Mouse (Mus musculus) intestine, postnatal 0 days (tissue): ENCODE results near the gene Ebf1. TPM values are rescaled to one million over a fixed set of nuclear protein-coding genes. Genes with fewer than 3 reads are reported as not detected.
A peak's percentile ranks its signal among the peaks of the same experiment; 100 is the strongest.
"Not testable (repeated sequence)": the region's sequence is repeated elsewhere in the genome, so short reads cannot be mapped to it uniquely, and the experiment has no call there.

Experiments used
- ATAC-seq: fragments of 200-750 bp; cut with Nextera tagmentation; 2 replicates; pipeline ENCODE4 v1.8.0; 2017; ENCODE audit warnings: mild to moderate bottlenecking, moderate TSS enrichment, moderate library complexity
- H3K27ac ChIP-seq: fragments of 300-500 bp; sonication (generic); 2 replicates; pipeline ENCODE4 v1.5.1; 2014; ENCODE audit warnings: mild to moderate bottlenecking, low read depth, low read length, moderate library complexity
- H3K27me3 ChIP-seq: fragments of 300-500 bp; sonication (generic); replicated peaks from 2 replicates; pipeline ENCODE4 v1.6.1; 2014; ENCODE audit warnings: low read length, mixed read lengths; ENCODE audit not compliant: control insufficient read depth, insufficient read depth
- H3K36me3 ChIP-seq: fragments of 300-500 bp; sonication (generic); 2 replicates; pipeline ENCODE4 v1.6.1; 2014; ENCODE audit warnings: mild to moderate bottlenecking, moderate library complexity; ENCODE audit not compliant: control insufficient read depth, insufficient read depth
- H3K4me1 ChIP-seq: fragments of 300-500 bp; sonication (generic); replicated peaks from 2 replicates; pipeline ENCODE4 v1.6.1; 2014; ENCODE audit warnings: antibody characterized with exemption, low read length, mixed read lengths; ENCODE audit not compliant: control insufficient read depth, insufficient read depth
- H3K4me2 ChIP-seq: fragments of 300-500 bp; sonication (generic); replicated peaks from 2 replicates; pipeline ENCODE4 v1.6.1; 2014; ENCODE audit warnings: low read depth, mild to moderate bottlenecking, moderate library complexity
- H3K4me3 ChIP-seq: fragments of 300-500 bp; sonication (generic); 2 replicates; pipeline ENCODE4 v1.5.1; 2014; ENCODE audit warnings: low read depth, low read length
- H3K9ac ChIP-seq: fragments of 300-500 bp; sonication (generic); 2 replicates; pipeline ENCODE4 v1.6.1; 2014; ENCODE audit warnings: mild to moderate bottlenecking, low read depth, low read length
- H3K9me3 ChIP-seq: fragments of 300-500 bp; sonication (generic); 2 replicates; pipeline ENCODE4 v1.6.1; 2016; ENCODE audit warnings: mixed run types; ENCODE audit not compliant: control insufficient read depth
- CTCF ChIP-seq: sonication (generic); IDR thresholded peaks from 2 replicates; pipeline ENCODE4 v1.5.1; 2016; ENCODE audit warnings: low read depth, mild to moderate bottlenecking, control low read depth, antibody characterized with exemption, moderate library complexity
- WGBS: fragments of 180-500 bp; shearing (Covaris S2); extraction: QIAGEN DNeasy Blood & Tissue Kit; methylation state at CpG from one replicate; pipeline ENCODE4 v1.1.7; 2014; 5-methylcytosine and 5-hydroxymethylcytosine counted together
- polyA plus RNA-seq: library from polyadenylated mRNA; unstranded; fragments of >200 nt; fragmentation: Nextera tagmentation; extraction: Ambion mirVana; gene quantifications from 2 replicates; pipeline ENCODE4 v1.2.1, GENCODE M21; 2015

Gene Ebf1
- 4.0 and 4.3 TPM in 2 replicates for polyA plus RNA-seq

- peaks cover 89% of the 10 kb centered on the region for H3K27me3 ChIP-seq
- ATAC-seq: peak; percentile 79
- peak within 1 kb of the TSS; percentile 61 for H3K4me2 ChIP-seq
- H3K4me3 ChIP-seq: peak within 1 kb of the TSS; percentile 52
- 1% methylated on average over 31 of the region's 31 CpGs for WGBS
- peak within 1 kb of the TSS; percentile 40; the same call in 1 of the 2 replicates for H3K9ac ChIP-seq
- TF ChIP-seq CTCF: no peak
- no peaks in the 10 kb centered on the region for H3K4me1 ChIP-seq
- H3K9me3 ChIP-seq: no peaks in the 10 kb centered on the region
- H3K36me3 ChIP-seq: no peaks in the 10 kb centered on the region
- peak within 1 kb of the TSS; percentile 50 for H3K27ac ChIP-seq
These were observed at the start of gene Ebf1 for GRCm38 (mm10) chr11:44616788-44617712. Gene Ebf1, plus strand, starts transcription at chr11:44617317.

- not testable (repeated sequence) for H3K9ac ChIP-seq, H3K4me3 ChIP-seq, H3K4me1 ChIP-seq, H3K9me3 ChIP-seq, H3K4me2 ChIP-seq, H3K27me3 ChIP-seq, H3K27ac ChIP-seq, ATAC-seq
- WGBS: 88% methylated on average over 4 of the region's 4 CpGs
- H3K36me3 ChIP-seq: peaks cover 12% of the 10 kb centered on the region; the same call in 1 of the 2 replicates
These were observed 46.8 kb upstream of the Ebf1 start for GRCm38 (mm10) chr11:44570336-44570735.

GRCm38 (mm10) chr11:44572781-44573180, 44.3 kb upstream of the Ebf1 start:
- TF ChIP-seq CTCF: no peak

GRCm38 (mm10) chr11:44573396-44573795, 43.7 kb upstream of the Ebf1 start:
- Histone ChIP-seq H3K27me3 (no peaks in the 10 kb centered on the region), H3K9me3 (no peaks in the 10 kb centered on the region), H3K4me2 (no peak overlapping the region), H3K4me3 (no peak overlapping the region), H3K4me1 (no peaks in the 10 kb centered on the region), H3K9ac (no peak overlapping the region), H3K36me3 (no peaks in the 10 kb centered on the region), H3K27ac (no peak overlapping the region)
- no peak for TF ChIP-seq CTCF
- ATAC-seq: no peak
- WGBS: 73% methylated on average over 3 of the region's 3 CpGs

More at GRCm38 (mm10) chr11:44572781-44573180, 44.3 kb upstream of the Ebf1 start:
- no peaks in the 10 kb centered on the region for H3K27me3 ChIP-seq
- H3K27ac ChIP-seq: no peak overlapping the region
- no peak overlapping the region for H3K4me3 ChIP-seq
- no peaks in the 10 kb centered on the region for H3K36me3 ChIP-seq
- H3K9me3 ChIP-seq: no peaks in the 10 kb centered on the region
- H3K4me1 ChIP-seq: no peaks in the 10 kb centered on the region
- WGBS: 90% methylated on average over 5 of the region's 5 CpGs
- H3K4me2 ChIP-seq: no peak overlapping the region
- no peak for ATAC-seq
- H3K9ac ChIP-seq: no peak overlapping the region

DNA sequence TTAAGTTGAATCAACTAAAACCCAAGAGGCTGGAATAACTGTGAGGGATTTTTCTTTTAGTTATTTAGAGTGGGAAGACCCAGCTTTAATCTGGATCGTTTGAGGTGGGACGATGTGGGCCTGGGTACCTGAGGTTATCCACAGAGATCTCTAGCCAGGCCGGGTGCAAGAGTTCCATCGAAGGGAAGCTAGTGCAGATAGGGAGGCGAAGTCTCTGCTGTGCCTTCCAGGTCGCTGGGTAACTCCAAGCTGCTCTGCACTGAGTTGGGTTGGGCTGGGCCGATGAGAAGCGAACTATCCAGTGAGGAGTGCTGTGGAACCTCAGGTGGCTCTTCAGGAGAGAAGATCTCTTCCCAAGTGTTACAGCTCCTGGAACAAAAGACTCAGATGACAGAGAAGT, 42.7 kb upstream of the Ebf1 start:
- Histone ChIP-seq H3K4me3 (no peak overlapping the region), H3K9ac (no peak overlapping the region), H3K4me1 (no peaks in the 10 kb centered on the region), H3K27ac (no peak overlapping the region), H3K4me2 (no peak overlapping the region), H3K9me3 (no peaks in the 10 kb centered on the region), H3K36me3 (no peaks in the 10 kb centered on the region), H3K27me3 (no peaks in the 10 kb centered on the region)
- WGBS: 91% methylated on average over 8 of the region's 8 CpGs
- TF ChIP-seq CTCF: no peak
- ATAC-seq: no peak

DNA sequence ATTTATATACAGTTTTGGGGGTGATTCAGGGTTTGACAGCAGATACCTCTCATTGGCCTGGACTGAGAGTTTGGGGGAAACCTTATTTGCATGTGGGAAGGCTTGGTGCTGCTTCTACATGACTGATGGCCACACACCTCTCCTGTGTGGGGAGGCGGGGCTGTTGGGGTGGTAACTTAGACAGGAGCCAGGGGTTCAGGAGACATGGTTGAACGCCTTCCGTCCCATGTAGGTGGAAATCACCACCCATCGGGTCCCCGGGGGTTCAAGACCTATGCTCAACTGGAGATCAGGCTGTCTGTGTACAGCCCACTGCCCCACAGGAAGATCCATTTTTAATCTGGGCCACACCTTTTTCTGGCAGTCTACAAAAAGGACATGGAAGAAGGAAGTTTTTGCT, 42.3 kb upstream of the Ebf1 start:
- WGBS: 94% methylated on average over 5 of the region's 5 CpGs
- no peak for ATAC-seq

More for the DNA sequence above, 42.3 kb upstream of the Ebf1 start:
- Histone ChIP-seq H3K4me3 (no peak overlapping the region), H3K4me2 (no peak overlapping the region), H3K27ac (no peak overlapping the region), H3K36me3 (no peaks in the 10 kb centered on the region), H3K9ac (no peak overlapping the region), H3K4me1 (no peaks in the 10 kb centered on the region), H3K27me3 (no peaks in the 10 kb centered on the region), H3K9me3 (no peaks in the 10 kb centered on the region)
- TF ChIP-seq CTCF: no peak
